Mouse (Mus musculus): ENCODE results near the gene Slc8a3. TPM values are rescaled to one million over a fixed set of nuclear protein-coding genes. Genes with fewer than 3 reads are reported as not detected.

Gene Slc8a3
- polyA plus RNA-seq, 1 experiment = not detected

GRCm38 (mm10) chr12:81173893-81174292, 159.1 kb downstream of the Slc8a3 start:
- Histone ChIP-seq H3K4me3 (ENCODE audit: extremely low read depth, insufficient read depth, insufficient read length) (no peak overlapping the region), H3K36me3 (ENCODE audit: control insufficient read depth, insufficient read depth, low read length) (no peaks in the 10 kb centered on the region), H3K27me3 (ENCODE audit: control insufficient read depth, insufficient read depth, low read length) (no peaks in the 10 kb centered on the region), H3K4me1 (ENCODE audit: control insufficient read depth, insufficient read depth, insufficient read length) (no peaks in the 10 kb centered on the region), H3K27ac (ENCODE audit: insufficient read depth, low read length) (no peak overlapping the region)
- DNase-seq (ENCODE audit: low read depth in 1 of 2, low spot score in 2 of 2) = no peak
- TF ChIP-seq POLR2A (IDR thresholded peaks at IDR 0.05; ENCODE audit: low read depth, low read length) = no peak
- WGBS = 93% methylated on average over 4 of the region's 4 CpGs

GRCm38 (mm10) chr12:81173011-81173410, 160.0 kb downstream of the Slc8a3 start:
- H3K27ac ChIP-seq (ENCODE audit: insufficient read depth, low read length) = no peak overlapping the region
- H3K4me3 ChIP-seq (ENCODE audit: extremely low read depth, insufficient read depth, insufficient read length) = no peak overlapping the region
- H3K27me3 ChIP-seq (ENCODE audit: control insufficient read depth, insufficient read depth, low read length) = no peaks in the 10 kb centered on the region
- no peaks in the 10 kb centered on the region for H3K4me1 ChIP-seq (ENCODE audit: control insufficient read depth, insufficient read depth, insufficient read length)
- 70% methylated on average over 3 of the region's 3 CpGs for WGBS
- DNase-seq (ENCODE audit: low read depth in 1 of 2, low spot score in 2 of 2) = no peak
- H3K36me3 ChIP-seq (ENCODE audit: control insufficient read depth, insufficient read depth, low read length) = no peaks in the 10 kb centered on the region
- TF ChIP-seq POLR2A (IDR thresholded peaks at IDR 0.05; ENCODE audit: low read depth, low read length) (no peak), CTCF (IDR thresholded peaks at IDR 0.05; ENCODE audit: extremely low read depth, insufficient read depth, insufficient read length, insufficient replicate concordance) (no peak)

- Histone ChIP-seq H3K36me3 (ENCODE audit: control insufficient read depth, insufficient read depth, low read length) (no peaks in the 10 kb centered on the region), H3K4me3 (ENCODE audit: extremely low read depth, insufficient read depth, insufficient read length) (no peak overlapping the region), H3K27ac (ENCODE audit: insufficient read depth, low read length) (no peak overlapping the region), H3K27me3 (ENCODE audit: control insufficient read depth, insufficient read depth, low read length) (no peaks in the 10 kb centered on the region), H3K4me1 (ENCODE audit: control insufficient read depth, insufficient read depth, insufficient read length) (no peaks in the 10 kb centered on the region)
- DNase-seq (ENCODE audit: low read depth in 1 of 2, low spot score in 2 of 2) = no peak
- WGBS = 82% methylated on average over 2 of the region's 2 CpGs
- TF ChIP-seq POLR2A (IDR thresholded peaks at IDR 0.05; ENCODE audit: low read depth, low read length) (no peak), CTCF (IDR thresholded peaks at IDR 0.05; ENCODE audit: extremely low read depth, insufficient read depth, insufficient read length, insufficient replicate concordance) (no peak)
Measured at GRCm38 (mm10) chr12:81170076-81170475, 162.9 kb downstream of the Slc8a3 start.

- WGBS = 85% methylated on average over 2 of the region's 2 CpGs
- H3K4me3 ChIP-seq (ENCODE audit: extremely low read depth, insufficient read depth, insufficient read length) = no peak overlapping the region
- no peak overlapping the region for H3K27ac ChIP-seq (ENCODE audit: insufficient read depth, low read length)
- H3K27me3 ChIP-seq (ENCODE audit: control insufficient read depth, insufficient read depth, low read length) = no peaks in the 10 kb centered on the region
- no peak for DNase-seq (ENCODE audit: low read depth in 1 of 2, low spot score in 2 of 2)
- H3K4me1 ChIP-seq (ENCODE audit: control insufficient read depth, insufficient read depth, insufficient read length) = no peaks in the 10 kb centered on the region
- H3K36me3 ChIP-seq (ENCODE audit: control insufficient read depth, insufficient read depth, low read length) = no peaks in the 10 kb centered on the region
- TF ChIP-seq POLR2A (IDR thresholded peaks at IDR 0.05; ENCODE audit: low read depth, low read length) = no peak
- TF ChIP-seq CTCF (IDR thresholded peaks at IDR 0.05; ENCODE audit: extremely low read depth, insufficient read depth, insufficient read length, insufficient replicate concordance) = no peak
Measured at GRCm38 (mm10) chr12:81168494-81168893, 164.5 kb downstream of the Slc8a3 start.

- WGBS = 90% methylated on average over 7 of the region's 7 CpGs
- H3K4me1 ChIP-seq (ENCODE audit: control insufficient read depth, insufficient read depth, insufficient read length) = no peaks in the 10 kb centered on the region
- no peak for DNase-seq (ENCODE audit: low read depth in 1 of 2, low spot score in 2 of 2)
- no peak for TF ChIP-seq POLR2A (IDR thresholded peaks at IDR 0.05; ENCODE audit: low read depth, low read length)
- TF ChIP-seq CTCF (IDR thresholded peaks at IDR 0.05; ENCODE audit: extremely low read depth, insufficient read depth, insufficient read length, insufficient replicate concordance) = no peak
- no peak overlapping the region for H3K27ac ChIP-seq (ENCODE audit: insufficient read depth, low read length)
- no peaks in the 10 kb centered on the region for H3K36me3 ChIP-seq (ENCODE audit: control insufficient read depth, insufficient read depth, low read length)
- no peaks in the 10 kb centered on the region for H3K27me3 ChIP-seq (ENCODE audit: control insufficient read depth, insufficient read depth, low read length)
- no peak overlapping the region for H3K4me3 ChIP-seq (ENCODE audit: extremely low read depth, insufficient read depth, insufficient read length)
Measured at GRCm38 (mm10) chr12:81168031-81168430, 164.9 kb downstream of the Slc8a3 start.

GRCm38 (mm10) chr12:81167142-81167541, 165.8 kb downstream of the Slc8a3 start:
- H3K27ac ChIP-seq (ENCODE audit: insufficient read depth, low read length) = no peak overlapping the region
- H3K27me3 ChIP-seq (ENCODE audit: control insufficient read depth, insufficient read depth, low read length) = no peaks in the 10 kb centered on the region
- H3K36me3 ChIP-seq (ENCODE audit: control insufficient read depth, insufficient read depth, low read length) = no peaks in the 10 kb centered on the region
- H3K4me3 ChIP-seq (ENCODE audit: extremely low read depth, insufficient read depth, insufficient read length) = no peak overlapping the region
- DNase-seq (ENCODE audit: low read depth in 1 of 2, low spot score in 2 of 2) = no peak
- H3K4me1 ChIP-seq (ENCODE audit: control insufficient read depth, insufficient read depth, insufficient read length) = no peaks in the 10 kb centered on the region
- TF ChIP-seq CTCF (IDR thresholded peaks at IDR 0.05; ENCODE audit: extremely low read depth, insufficient read depth, insufficient read length, insufficient replicate concordance) (no peak), POLR2A (IDR thresholded peaks at IDR 0.05; ENCODE audit: low read depth, low read length) (no peak)
- 89% methylated on average over 9 of the region's 9 CpGs for WGBS

GRCm38 (mm10) chr12:81166615-81167014, 166.4 kb downstream of the Slc8a3 start:
- no peaks in the 10 kb centered on the region for H3K36me3 ChIP-seq (ENCODE audit: control insufficient read depth, insufficient read depth, low read length)
- TF ChIP-seq POLR2A (IDR thresholded peaks at IDR 0.05; ENCODE audit: low read depth, low read length) (no peak), CTCF (IDR thresholded peaks at IDR 0.05; ENCODE audit: extremely low read depth, insufficient read depth, insufficient read length, insufficient replicate concordance) (no peak)
- H3K4me1 ChIP-seq (ENCODE audit: control insufficient read depth, insufficient read depth, insufficient read length) = no peaks in the 10 kb centered on the region
- H3K4me3 ChIP-seq (ENCODE audit: extremely low read depth, insufficient read depth, insufficient read length) = no peak overlapping the region
- no peaks in the 10 kb centered on the region for H3K27me3 ChIP-seq (ENCODE audit: control insufficient read depth, insufficient read depth, low read length)
- WGBS = 75% methylated on average over 8 of the region's 8 CpGs
- no peak for DNase-seq (ENCODE audit: low read depth in 1 of 2, low spot score in 2 of 2)
- no peak overlapping the region for H3K27ac ChIP-seq (ENCODE audit: insufficient read depth, low read length)
